Mouse (Mus musculus): ENCODE data around the gene Surf6. TPM values are rescaled to one million over a fixed set of nuclear protein-coding genes. Genes with fewer than 3 reads are reported as not detected.
A peak's percentile ranks its signal among the peaks of the same experiment; 100 is the strongest.

The Surf6 gene
- polyA plus RNA-seq, 1 experiment = 7.0 TPM

DNA sequence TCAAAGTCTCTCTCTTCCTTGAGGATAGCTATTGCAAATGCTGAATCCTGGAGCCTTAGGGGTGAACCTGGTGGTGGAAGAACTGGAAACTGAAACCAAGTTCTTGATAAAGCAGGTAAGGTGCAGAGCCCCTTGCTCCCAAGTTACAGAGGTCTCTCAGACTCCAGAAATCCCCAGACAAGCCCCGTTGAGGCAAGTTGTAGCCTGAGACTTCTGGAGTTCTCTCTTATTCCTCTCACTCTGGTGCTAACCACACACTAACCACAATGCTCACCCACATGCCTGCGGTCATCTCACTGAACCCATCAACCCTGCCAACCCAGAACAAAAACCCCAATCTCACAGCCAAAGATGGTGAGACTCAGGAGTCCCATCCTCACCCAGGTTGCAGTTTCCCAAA lies 32.6 kb upstream of the Surf6 start:
- peaks cover 18% of the 10 kb centered on the region for H3K4me1 ChIP-seq (ENCODE audit: control insufficient read depth, insufficient read depth, low read length)
- H3K36me3 ChIP-seq (ENCODE audit: control insufficient read depth, insufficient read depth, low read length) = no peaks in the 10 kb centered on the region
- TF ChIP-seq POLR2A (IDR thresholded peaks at IDR 0.05; ENCODE audit: low read depth, low read length) (no peak), CTCF (conservative IDR thresholded peaks at IDR 0.05; ENCODE audit: insufficient read depth, insufficient read length, low read depth, low read length) (no peak)
- no peak overlapping the region for H3K4me3 ChIP-seq (ENCODE audit: insufficient read depth, low read depth, low read length)
- DNase-seq = no peak
- no peaks in the 10 kb centered on the region for H3K27me3 ChIP-seq (replicated peaks; ENCODE audit: control insufficient read depth, insufficient read depth, low read length)
- H3K27ac ChIP-seq (ENCODE audit: insufficient read depth, low read depth, low read length) = no peak overlapping the region
- WGBS = 85% methylated on average over 2 of the region's 2 CpGs

DNA sequence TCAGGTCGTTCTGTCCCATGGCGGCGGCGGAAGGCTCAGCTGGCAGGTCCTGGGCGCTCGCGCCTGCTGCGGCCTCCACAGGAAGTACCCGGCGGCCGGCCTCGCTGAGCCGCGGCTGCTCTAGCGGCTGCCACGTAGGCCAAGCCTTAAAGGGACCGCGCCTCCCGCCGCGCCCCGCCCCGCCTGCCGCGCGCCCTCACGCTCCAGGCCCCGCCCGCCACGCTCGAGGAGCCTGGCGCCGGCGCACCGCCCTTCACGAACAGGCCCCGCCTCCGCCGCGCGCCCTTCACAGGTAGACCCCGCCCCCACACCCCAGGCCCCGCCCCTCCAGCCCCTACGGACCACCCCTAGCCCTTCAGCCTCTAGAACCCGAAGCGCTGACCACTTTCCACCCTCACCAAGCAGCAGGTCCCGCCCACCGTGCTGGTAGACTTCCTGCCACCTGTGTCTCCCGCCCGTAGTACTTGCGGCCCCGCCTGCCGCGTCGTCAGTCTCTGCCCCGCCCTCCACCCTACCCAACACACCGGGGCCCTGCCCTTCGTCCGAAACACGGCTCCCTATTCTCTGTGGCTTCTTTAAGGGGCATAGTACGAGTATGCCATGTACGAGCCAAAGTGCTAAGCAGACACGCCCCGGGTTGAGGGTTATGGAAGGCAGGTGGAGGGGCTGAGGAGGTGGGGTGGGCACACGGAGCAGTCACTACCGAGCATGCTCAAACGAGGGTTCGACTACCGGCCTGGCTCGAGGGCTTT lies 30.8 kb upstream of the Surf6 start, which contains the start of the genes Surf4 and Stkld1:
Gene Surf4, minus strand, starts transcription at position 625 of the 752 bp plus-strand sequence.
Gene Stkld1, plus strand, starts transcription at position 744 of the 752 bp plus-strand sequence.
- peak; percentile 98 for DNase-seq
- peaks cover 26% of the 10 kb centered on the region for H3K4me1 ChIP-seq (ENCODE audit: control insufficient read depth, insufficient read depth, low read length)
- H3K27ac ChIP-seq (ENCODE audit: insufficient read depth, low read depth, low read length) = peak within 1 kb of the TSS; percentile 84
- under 1% methylated on average over 69 of the region's 70 CpGs for WGBS
- H3K4me3 ChIP-seq (ENCODE audit: insufficient read depth, low read depth, low read length) = peak within 1 kb of the TSS; percentile 88
- H3K27me3 ChIP-seq (replicated peaks; ENCODE audit: control insufficient read depth, insufficient read depth, low read length) = no peaks in the 10 kb centered on the region
- TF ChIP-seq CTCF (conservative IDR thresholded peaks at IDR 0.05; ENCODE audit: insufficient read depth, insufficient read length, low read depth, low read length) (no peak), POLR2A (IDR thresholded peaks at IDR 0.05; ENCODE audit: low read depth, low read length) (peak; percentile 64)
- H3K36me3 ChIP-seq (ENCODE audit: control insufficient read depth, insufficient read depth, low read length) = no peaks in the 10 kb centered on the region

DNA sequence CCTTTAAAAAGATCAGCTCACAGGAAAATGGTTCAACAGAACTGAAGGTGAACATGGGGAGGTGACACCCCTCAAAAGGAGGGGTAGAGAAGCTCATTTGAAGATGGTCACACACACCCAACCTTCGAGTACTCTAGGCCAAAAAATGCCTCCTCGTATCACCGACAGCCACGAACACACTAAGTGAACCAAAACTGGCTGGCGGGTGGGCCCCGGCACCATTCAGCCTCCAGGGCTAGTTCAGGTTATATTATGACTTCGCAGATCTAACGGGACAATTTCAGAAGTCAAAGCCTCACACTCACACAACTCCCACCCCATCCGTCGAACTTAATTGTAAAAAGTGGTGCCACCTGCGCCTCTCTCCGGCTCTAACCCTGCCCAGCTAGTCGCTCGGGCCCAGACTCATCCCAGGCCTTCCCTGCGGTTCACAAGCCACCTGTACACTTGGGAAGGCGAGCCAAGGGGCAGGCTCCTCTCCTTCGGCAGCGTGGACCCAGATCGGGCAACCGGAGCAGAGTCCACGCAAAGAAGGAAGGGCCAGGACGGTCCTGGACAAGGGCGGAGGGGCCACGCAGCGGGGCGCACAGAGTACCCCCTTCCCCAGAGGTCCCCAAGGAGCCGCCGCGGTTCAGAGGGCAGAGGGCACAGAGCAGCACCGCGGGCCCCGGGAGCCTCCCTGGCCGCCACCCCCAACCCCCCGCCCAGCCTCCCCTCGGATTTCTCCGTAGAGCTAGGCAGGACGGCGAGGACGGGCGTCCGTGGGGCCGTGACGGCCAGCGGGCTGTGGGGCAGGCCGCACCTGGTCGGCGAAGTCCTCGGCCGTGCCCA lies 30.0 kb upstream of the Surf6 start:
- Histone ChIP-seq H3K27ac (ENCODE audit: insufficient read depth, low read depth, low read length) (peak overlapping the region; percentile 84), H3K36me3 (ENCODE audit: control insufficient read depth, insufficient read depth, low read length) (no peaks in the 10 kb centered on the region), H3K4me1 (ENCODE audit: control insufficient read depth, insufficient read depth, low read length) (peaks cover 32% of the 10 kb centered on the region), H3K4me3 (ENCODE audit: insufficient read depth, low read depth, low read length) (peak overlapping the region; percentile 88), H3K27me3 (replicated peaks; ENCODE audit: control insufficient read depth, insufficient read depth, low read length) (no peaks in the 10 kb centered on the region)
- no peak for TF ChIP-seq CTCF (conservative IDR thresholded peaks at IDR 0.05; ENCODE audit: insufficient read depth, insufficient read length, low read depth, low read length)
- no peak for TF ChIP-seq POLR2A (IDR thresholded peaks at IDR 0.05; ENCODE audit: low read depth, low read length)
- peak; percentile 76 for DNase-seq
- WGBS = under 1% methylated on average over 49 of the region's 49 CpGs

DNA sequence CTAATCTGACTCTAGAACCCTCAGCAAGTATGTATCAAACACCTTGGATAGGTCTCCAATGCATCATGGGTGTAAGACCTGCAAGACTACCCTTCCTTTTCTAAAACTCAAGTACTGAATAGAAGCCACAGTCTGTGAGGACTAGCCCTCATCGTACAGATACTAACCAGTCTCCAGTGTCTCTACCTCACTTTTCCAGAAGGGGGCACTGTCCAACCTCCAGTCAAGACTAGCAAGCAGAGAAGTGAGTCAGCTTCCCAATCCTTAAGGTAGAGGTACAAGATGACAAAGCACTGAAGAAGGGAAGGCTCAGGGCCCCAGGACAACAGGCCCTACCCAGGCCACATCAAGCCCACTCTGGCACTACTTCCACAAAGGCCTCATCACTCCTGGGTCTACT lies 27.7 kb upstream of the Surf6 start:
- H3K36me3 ChIP-seq (ENCODE audit: control insufficient read depth, insufficient read depth, low read length) = no peaks in the 10 kb centered on the region
- H3K4me3 ChIP-seq (ENCODE audit: insufficient read depth, low read depth, low read length) = no peak overlapping the region
- DNase-seq = peak; percentile 77
- no peaks in the 10 kb centered on the region for H3K27me3 ChIP-seq (replicated peaks; ENCODE audit: control insufficient read depth, insufficient read depth, low read length)
- TF ChIP-seq POLR2A (IDR thresholded peaks at IDR 0.05; ENCODE audit: low read depth, low read length) (no peak), CTCF (conservative IDR thresholded peaks at IDR 0.05; ENCODE audit: insufficient read depth, insufficient read length, low read depth, low read length) (peak; percentile 63)
- no peak overlapping the region for H3K27ac ChIP-seq (ENCODE audit: insufficient read depth, low read depth, low read length)
- peaks cover 35% of the 10 kb centered on the region for H3K4me1 ChIP-seq (ENCODE audit: control insufficient read depth, insufficient read depth, low read length)
- WGBS = 17% methylated on average over 1 of the region's 1 CpGs

DNA sequence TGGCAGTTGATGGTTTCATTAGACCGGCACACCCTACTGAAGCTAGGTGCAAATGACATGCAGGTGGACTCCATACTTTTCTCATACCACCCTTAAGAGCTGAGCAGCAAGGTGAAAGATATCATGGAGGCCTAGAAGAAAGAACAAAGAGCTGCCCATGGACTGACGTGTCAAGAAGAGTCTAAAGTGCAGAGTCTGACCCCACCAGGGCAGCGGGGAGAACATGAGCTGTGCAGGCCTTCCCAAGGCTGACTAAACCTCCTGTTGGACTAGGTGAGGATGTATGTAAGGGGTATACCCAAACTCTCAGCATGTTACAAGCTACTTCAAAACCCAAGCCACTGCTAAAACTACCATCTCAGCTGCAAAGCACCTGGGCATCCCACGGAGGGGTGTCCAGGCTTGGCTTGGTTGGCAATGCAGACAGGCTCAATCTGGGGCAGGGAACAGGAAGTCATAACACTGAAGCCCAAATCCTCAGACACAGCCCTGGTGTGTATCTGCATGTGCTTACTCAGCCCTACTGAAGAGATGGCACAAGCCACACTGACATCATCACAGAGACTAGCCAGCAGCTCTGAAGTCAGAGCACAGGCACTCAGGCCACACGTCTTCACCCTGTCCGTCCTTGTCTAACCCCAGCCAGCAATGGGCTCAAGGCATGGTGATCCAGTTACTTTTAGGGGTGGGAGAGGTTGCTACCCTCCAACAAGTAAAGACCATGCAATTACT lies 25.2 kb upstream of the Surf6 start:
- H3K36me3 ChIP-seq (ENCODE audit: control insufficient read depth, insufficient read depth, low read length) = peaks cover 2% of the 10 kb centered on the region
- peaks cover 31% of the 10 kb centered on the region for H3K4me1 ChIP-seq (ENCODE audit: control insufficient read depth, insufficient read depth, low read length)
- no peak for TF ChIP-seq POLR2A (IDR thresholded peaks at IDR 0.05; ENCODE audit: low read depth, low read length)
- TF ChIP-seq CTCF (conservative IDR thresholded peaks at IDR 0.05; ENCODE audit: insufficient read depth, insufficient read length, low read depth, low read length) = no peak
- no peak overlapping the region for H3K27ac ChIP-seq (ENCODE audit: insufficient read depth, low read depth, low read length)
- DNase-seq = peak; percentile 66
- 67% methylated on average over 6 of the region's 6 CpGs for WGBS
- no peaks in the 10 kb centered on the region for H3K27me3 ChIP-seq (replicated peaks; ENCODE audit: control insufficient read depth, insufficient read depth, low read length)
- no peak overlapping the region for H3K4me3 ChIP-seq (ENCODE audit: insufficient read depth, low read depth, low read length)

DNA sequence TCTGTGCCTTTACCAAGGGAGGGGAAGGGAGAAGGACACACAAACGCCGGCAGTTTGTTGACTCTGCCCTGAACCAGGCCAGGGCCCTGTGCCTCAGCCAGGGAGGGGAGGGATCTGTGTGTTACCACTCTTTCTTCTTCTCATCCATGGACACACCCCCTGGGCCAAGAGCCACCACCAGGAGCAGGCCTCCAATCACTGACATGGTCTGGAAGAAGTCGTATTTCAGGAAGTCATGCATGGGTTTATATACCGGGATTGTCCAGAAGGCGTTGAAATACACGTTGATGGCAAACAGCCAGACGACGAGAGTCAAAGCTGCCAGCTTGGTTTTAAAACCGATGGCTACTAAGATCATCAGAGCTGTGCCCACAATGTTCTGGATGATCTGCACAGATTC lies 19.1 kb upstream of the Surf6 start:
- Histone ChIP-seq H3K36me3 (ENCODE audit: control insufficient read depth, insufficient read depth, low read length) (peaks cover 2% of the 10 kb centered on the region), H3K4me3 (ENCODE audit: insufficient read depth, low read depth, low read length) (no peak overlapping the region), H3K27me3 (replicated peaks; ENCODE audit: control insufficient read depth, insufficient read depth, low read length) (no peaks in the 10 kb centered on the region), H3K4me1 (ENCODE audit: control insufficient read depth, insufficient read depth, low read length) (peaks cover 21% of the 10 kb centered on the region), H3K27ac (ENCODE audit: insufficient read depth, low read depth, low read length) (peak overlapping the region; percentile 12; the same call in 1 of the 2 replicates)
- DNase-seq = peak; percentile 77
- TF ChIP-seq CTCF (conservative IDR thresholded peaks at IDR 0.05; ENCODE audit: insufficient read depth, insufficient read length, low read depth, low read length) = no peak
- no peak for TF ChIP-seq POLR2A (IDR thresholded peaks at IDR 0.05; ENCODE audit: low read depth, low read length)
- WGBS = 38% methylated on average over 9 of the region's 9 CpGs

Data from kidney, adult 2 months (tissue).